Mouse (Mus musculus): Measurements from ENCODE around the gene Lzic. TPM values are rescaled to one million over a fixed set of nuclear protein-coding genes. Genes with fewer than 3 reads are reported as not detected.

Gene Lzic
- polyA plus RNA-seq (2015; fragmentation: Illumina TruSeq; extraction: RNeasy Lipid Tissue Mini Kit (QIAGEN cat#74804); ENCODE audit: low read depth, low replicate concordance), result 17.2 TPM

DNA sequence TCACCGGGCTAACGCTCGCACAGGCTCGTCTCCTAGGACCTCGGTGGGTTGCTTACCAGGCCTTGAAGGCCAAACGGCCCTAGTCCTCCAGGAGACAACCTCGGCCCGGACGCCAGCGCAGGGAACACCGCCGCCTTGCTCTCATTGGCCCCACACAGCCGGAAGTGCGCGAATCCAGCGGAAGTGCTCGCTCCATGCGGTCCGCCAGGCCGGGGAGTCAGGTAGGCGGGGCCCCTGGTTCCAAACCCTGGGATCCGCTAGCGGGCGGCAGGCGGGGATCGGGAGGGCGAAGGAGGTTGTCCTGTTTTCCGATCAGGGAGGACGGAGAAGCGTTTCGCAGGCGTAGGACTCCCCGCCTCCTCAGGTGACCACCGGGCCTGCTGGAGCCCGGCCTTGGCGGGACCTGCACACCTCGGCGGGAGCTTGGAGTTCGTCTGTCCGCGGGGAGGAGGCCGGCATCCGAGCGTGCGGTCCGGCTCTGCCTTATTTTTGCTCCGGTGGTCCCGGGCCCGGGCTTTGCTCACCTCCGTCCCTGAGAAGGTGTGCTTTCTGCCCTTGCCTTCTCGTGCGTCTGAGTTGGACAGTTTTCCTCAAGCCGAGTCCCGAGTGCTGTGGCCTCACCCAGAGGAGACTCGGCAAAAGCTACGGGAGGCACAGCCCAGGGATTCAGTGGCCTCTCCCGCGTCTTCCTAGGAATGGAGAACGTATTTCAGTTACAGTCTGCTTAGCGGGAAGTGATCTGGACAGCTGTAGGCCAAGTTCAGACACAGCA lies at the start of gene Lzic, which contains the start of gene Nmnat1:
TSS of gene Lzic (plus strand) at position 177 of the 772 bp plus-strand sequence.
TSS of gene Nmnat1 (minus strand) at position 150 of the 772 bp plus-strand sequence.

DNA sequence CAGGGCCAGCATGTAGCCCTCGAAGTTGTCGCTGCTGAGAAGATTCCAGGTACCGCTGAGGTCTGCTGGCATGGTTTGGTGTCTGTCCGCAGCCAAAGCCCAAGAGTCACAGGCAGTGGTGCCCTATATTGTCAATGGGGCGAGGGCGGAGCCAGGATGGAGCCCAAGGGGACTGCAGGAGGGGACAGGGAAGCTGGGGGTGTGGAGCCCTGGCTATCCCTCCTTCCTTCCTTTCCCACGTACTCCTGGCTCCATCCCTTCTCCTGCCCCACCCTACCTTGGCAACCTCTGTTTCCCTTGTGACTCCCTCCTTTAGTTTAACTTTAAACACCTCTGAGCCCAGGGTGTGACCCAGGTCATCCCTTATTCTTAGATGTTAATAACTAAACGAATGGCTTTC lies 30.1 kb upstream of the Lzic start, which contains the start of gene Rbp7:
TSS of gene Rbp7 (minus strand) at position 100 of the 400 bp plus-strand sequence.

GRCm38 (mm10) chr4:149477078-149477477 lies 8.0 kb upstream of the Lzic start, which contains the start of gene Tmem274:
Gene Tmem274 (plus strand): TSS chr4:149477378.

GRCm38 (mm10) chr4:149517868-149518340 lies 32.9 kb downstream of the Lzic start, which contains the start of gene Ctnnbip1:
Gene Ctnnbip1 (plus strand): TSS chr4:149518236.

Other genes with a start within 250 kb of the Lzic start
- gene Kif1b, start 177.5 kb upstream of the Lzic start, polyA plus RNA-seq (2015; fragmentation: Illumina TruSeq; extraction: RNeasy Lipid Tissue Mini Kit (QIAGEN cat#74804); ENCODE audit: low read depth, low replicate concordance), result 204 TPM
- 55.4 TPM for gene Ube4b, start 58.5 kb upstream of the Lzic start, polyA plus RNA-seq (2015; fragmentation: Illumina TruSeq; extraction: RNeasy Lipid Tissue Mini Kit (QIAGEN cat#74804); ENCODE audit: low read depth, low replicate concordance)
- 1.9 TPM for gene Rbp7, start 30.3 kb upstream of the Lzic start, polyA plus RNA-seq (2015; fragmentation: Illumina TruSeq; extraction: RNeasy Lipid Tissue Mini Kit (QIAGEN cat#74804); ENCODE audit: low read depth, low replicate concordance)
- not detected for gene Tmem274, start 7.9 kb upstream of the Lzic start, polyA plus RNA-seq (2015; fragmentation: Illumina TruSeq; extraction: RNeasy Lipid Tissue Mini Kit (QIAGEN cat#74804); ENCODE audit: low read depth, low replicate concordance)
- 14.0 TPM for gene Nmnat1, start within 50 bp of the Lzic start, polyA plus RNA-seq (2015; fragmentation: Illumina TruSeq; extraction: RNeasy Lipid Tissue Mini Kit (QIAGEN cat#74804); ENCODE audit: low read depth, low replicate concordance)
- gene Ctnnbip1, start 33.0 kb downstream of the Lzic start, polyA plus RNA-seq (2015; fragmentation: Illumina TruSeq; extraction: RNeasy Lipid Tissue Mini Kit (QIAGEN cat#74804); ENCODE audit: low read depth, low replicate concordance), result 33.8 TPM
- gene Clstn1, start 101.2 kb downstream of the Lzic start, polyA plus RNA-seq (2015; fragmentation: Illumina TruSeq; extraction: RNeasy Lipid Tissue Mini Kit (QIAGEN cat#74804); ENCODE audit: low read depth, low replicate concordance), result 707 TPM
- 12.7 TPM for gene Pik3cd, start 217.3 kb downstream of the Lzic start, polyA plus RNA-seq (2015; fragmentation: Illumina TruSeq; extraction: RNeasy Lipid Tissue Mini Kit (QIAGEN cat#74804); ENCODE audit: low read depth, low replicate concordance)

Measured in brain, adult 10 weeks (tissue).